Mouse (Mus musculus) forebrain, postnatal 0 days (tissue): ENCODE measurements around the gene Gla. TPM values are rescaled to one million over a fixed set of nuclear protein-coding genes. Genes with fewer than 3 reads are reported as not detected.

Source experiments
- ATAC-seq: fragments of 200-750 bp; cut with Nextera tagmentation; 2 replicates; pipeline ENCODE4 v1.8.0; 2017; ENCODE audit warnings: mild to moderate bottlenecking, moderate library complexity
- DNase-seq: peaks from one replicate; pipeline ENCODE4 v3.0.0-alpha.2; 2015
- H3K27ac ChIP-seq: fragments of 300-500 bp; sonication (generic); 2 replicates; pipeline ENCODE4 v1.5.1; 2014; ENCODE audit warnings: low read depth, mild to moderate bottlenecking, antibody characterized with exemption, low read length, moderate library complexity, mixed read lengths
- H3K27me3 ChIP-seq: fragments of 300-500 bp; sonication (generic); 2 replicates; pipeline ENCODE4 v1.6.1; 2014; ENCODE audit warnings: mild to moderate bottlenecking, low read length, mixed read lengths; ENCODE audit not compliant: insufficient read depth
- H3K36me3 ChIP-seq: fragments of 300-500 bp; sonication (generic); 2 replicates; pipeline ENCODE4 v1.6.1; 2014; ENCODE audit warnings: mild to moderate bottlenecking, moderate library complexity; ENCODE audit not compliant: insufficient read depth
- H3K4me1 ChIP-seq: fragments of 300-500 bp; sonication (generic); 2 replicates; pipeline ENCODE4 v1.6.1; 2014; ENCODE audit warnings: antibody characterized with exemption; ENCODE audit not compliant: insufficient read depth
- H3K4me2 ChIP-seq: fragments of 300-500 bp; sonication (generic); 2 replicates; pipeline ENCODE4 v1.6.1; 2014; ENCODE audit warnings: low read depth, mild to moderate bottlenecking, moderate library complexity
- H3K4me3 ChIP-seq: fragments of 300-500 bp; sonication (generic); 2 replicates; pipeline ENCODE4 v1.5.1; 2014; ENCODE audit warnings: low read depth, low read length, mixed read lengths
- H3K9ac ChIP-seq: fragments of 300-500 bp; sonication (generic); 2 replicates; pipeline ENCODE4 v1.6.1; 2014; ENCODE audit warnings: mild to moderate bottlenecking
- H3K9me3 ChIP-seq: fragments of 300-500 bp; sonication (generic); 2 replicates; pipeline ENCODE4 v1.6.1; 2016; ENCODE audit warnings: low read length
- CTCF ChIP-seq: sonication (generic); IDR thresholded peaks from 2 replicates; pipeline ENCODE4 v1.5.1; 2016; ENCODE audit warnings: antibody characterized with exemption, control low read depth, low read depth
- WGBS: fragments of 180-500 bp; shearing (Covaris S2); extraction: QIAGEN DNeasy Blood & Tissue Kit; methylation state at CpG from one replicate; pipeline ENCODE4 v1.1.7; 2014; 5-methylcytosine and 5-hydroxymethylcytosine counted together
- polyA plus RNA-seq: library from polyadenylated mRNA; unstranded; fragments of >200 nt; fragmentation: Nextera tagmentation; extraction: Ambion mirVana; gene quantifications from 2 replicates; pipeline ENCODE4 v1.2.1, GENCODE M21; 2015
- total RNA-seq: library from RNA; depleted of rRNA; stranded (reverse); fragments of >200 nt; gene quantifications from 2 replicates; pipeline ENCODE4 v1.2.3, GENCODE M21; 2014; rRNA removed

Gene Gla
- total RNA-seq (5.8 and 6.3 TPM in 2 replicates), polyA plus RNA-seq (3.8 and 4.3 TPM in 2 replicates)

DNA sequence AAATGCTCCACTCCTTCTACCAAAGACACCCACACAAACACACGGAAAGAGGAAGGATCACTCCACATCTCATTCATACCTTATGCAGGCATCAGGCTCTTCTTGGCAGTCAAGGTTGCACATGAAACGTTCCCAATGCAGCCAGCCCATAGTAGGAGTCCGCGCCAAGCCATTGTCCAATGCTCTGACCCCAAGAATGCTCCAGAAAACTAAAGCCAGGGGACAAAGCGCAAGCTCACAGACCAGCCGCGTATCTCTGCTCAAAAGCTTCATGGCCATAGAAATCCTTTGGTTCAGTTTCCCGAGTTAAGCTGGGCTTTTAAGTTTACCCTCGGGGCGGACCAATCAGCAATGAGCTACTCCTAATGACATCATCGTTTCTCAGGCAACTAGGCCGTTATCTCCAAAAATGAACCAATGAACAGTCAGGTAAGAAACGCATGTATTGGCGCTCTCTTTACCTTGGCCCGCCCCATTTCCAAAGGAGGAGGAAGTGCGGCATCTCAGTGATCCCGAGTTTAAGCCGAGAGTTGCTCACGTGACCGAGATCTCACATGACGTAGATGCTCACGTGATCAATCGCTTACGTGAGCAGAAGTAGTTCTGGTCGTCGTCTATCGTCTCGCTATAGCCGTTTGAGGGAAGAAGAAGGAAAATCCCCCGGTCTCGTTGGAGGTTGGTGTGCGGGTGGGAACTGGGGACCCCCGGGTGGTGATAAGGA, at the start of gene Gla, which contains the start of gene Hnrnph2:
Gene Gla, minus strand, starts transcription at position 467 of the 721 bp plus-strand sequence.
Gene Hnrnph2, plus strand, starts transcription at position 521 of the 721 bp plus-strand sequence.
- TF ChIP-seq CTCF: no peak
- DNase-seq: peak; percentile 96
- peak within 1 kb of the TSS; percentile 64 for H3K9ac ChIP-seq
- H3K4me2 ChIP-seq: peak within 1 kb of the TSS; percentile 48
- H3K36me3 ChIP-seq: no peaks in the 10 kb centered on the region
- H3K27me3 ChIP-seq: no peaks in the 10 kb centered on the region
- peak within 1 kb of the TSS; percentile 56 for H3K4me3 ChIP-seq
- H3K27ac ChIP-seq: peak within 1 kb of the TSS; percentile 93
- H3K4me1 ChIP-seq: no peaks in the 10 kb centered on the region
- H3K9me3 ChIP-seq: no peaks in the 10 kb centered on the region
- WGBS: 24% methylated on average over 33 of the region's 33 CpGs
- ATAC-seq: peak; percentile 99

DNA sequence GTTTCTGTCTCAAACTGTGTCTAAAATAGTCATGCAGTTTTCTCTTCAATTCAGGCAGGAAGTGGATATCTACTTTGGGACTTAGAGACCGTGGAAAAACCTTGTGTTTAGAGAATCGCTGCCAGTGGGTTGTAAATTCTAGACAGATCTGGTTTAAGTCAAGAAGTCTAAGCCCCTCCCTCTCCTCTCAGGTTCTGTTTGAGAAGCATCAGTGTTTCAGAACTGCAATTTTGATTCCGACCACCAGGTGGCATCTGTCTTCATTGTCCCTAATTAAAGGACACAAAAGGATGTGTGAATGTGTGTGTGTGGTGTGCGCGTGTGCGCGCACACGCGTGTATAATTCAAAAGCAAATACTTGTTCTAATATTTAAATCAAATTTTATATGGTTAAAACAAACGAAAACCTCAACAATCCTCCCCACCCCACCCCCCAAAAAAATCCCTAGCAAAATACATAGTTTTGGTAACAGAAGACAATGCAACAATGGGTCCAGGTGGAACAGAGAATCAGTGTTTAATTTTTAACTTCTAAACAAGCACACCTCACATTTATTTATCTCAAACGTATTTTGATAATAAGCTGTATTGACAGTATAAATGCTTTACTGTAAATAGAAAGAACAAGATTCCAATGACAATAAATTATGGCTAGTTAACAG, 47.2 kb upstream of the Gla start:
- Histone ChIP-seq H3K27ac (no peak overlapping the region), H3K27me3 (no peaks in the 10 kb centered on the region), H3K9ac (peak overlapping the region; percentile 37; the same call in 1 of the 2 replicates), H3K4me2 (peak overlapping the region; percentile 26; the same call in 1 of the 2 replicates), H3K4me1 (no peaks in the 10 kb centered on the region), H3K9me3 (no peaks in the 10 kb centered on the region), H3K4me3 (0 out of 2 replicates have a peak overlapping the region, but pooled peaks have one; percentile 12), H3K36me3 (no peaks in the 10 kb centered on the region)
- ATAC-seq (peak; percentile 96), DNase-seq (peak; percentile 92)
- 21% methylated on average over 11 of the region's 11 CpGs for WGBS
- peak; percentile 69 for TF ChIP-seq CTCF

DNA sequence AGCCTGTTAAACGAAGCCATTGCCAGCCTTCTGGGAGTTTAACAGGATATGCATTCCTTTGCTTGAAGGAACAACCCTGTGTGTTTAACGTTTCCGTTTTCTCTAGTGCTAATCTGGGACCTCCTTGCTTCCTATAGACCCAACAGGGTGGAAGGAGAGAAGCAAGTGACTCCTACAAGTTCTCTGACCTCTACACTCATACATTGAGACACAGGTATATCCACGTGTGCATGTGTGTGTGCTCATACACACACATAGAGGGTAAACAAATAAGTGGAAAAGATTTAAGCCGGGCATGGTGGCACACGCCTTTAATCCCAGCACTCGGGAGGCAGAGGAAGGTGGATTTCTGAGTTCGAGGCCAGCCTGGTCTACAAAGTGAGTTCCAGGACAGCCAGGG, 46.5 kb upstream of the Gla start:
- H3K9ac ChIP-seq: no peak overlapping the region
- H3K9me3 ChIP-seq: no peaks in the 10 kb centered on the region
- WGBS: 80% methylated on average over 8 of the region's 8 CpGs
- DNase-seq (no peak), ATAC-seq (no peak)
- TF ChIP-seq CTCF: no peak
- no peak overlapping the region for H3K27ac ChIP-seq
- no peak overlapping the region for H3K4me3 ChIP-seq
- H3K4me1 ChIP-seq: no peaks in the 10 kb centered on the region
- no peaks in the 10 kb centered on the region for H3K27me3 ChIP-seq
- no peaks in the 10 kb centered on the region for H3K36me3 ChIP-seq
- H3K4me2 ChIP-seq: no peak overlapping the region

GRCm38 (mm10) chrX:134646338-134646737, 45.4 kb upstream of the Gla start:
- Histone ChIP-seq H3K9ac (no peak overlapping the region), H3K4me3 (no peak overlapping the region), H3K36me3 (no peaks in the 10 kb centered on the region), H3K4me1 (no peaks in the 10 kb centered on the region), H3K27ac (no peak overlapping the region), H3K9me3 (no peaks in the 10 kb centered on the region), H3K27me3 (no peaks in the 10 kb centered on the region), H3K4me2 (no peak overlapping the region)
- no peak for ATAC-seq
- TF ChIP-seq CTCF: no peak
- 97% methylated on average over 1 of the region's 1 CpGs for WGBS
- DNase-seq: no peak

GRCm38 (mm10) chrX:134641000-134641760, 40.3 kb upstream of the Gla start:
- Histone ChIP-seq H3K9ac (no peak overlapping the region), H3K27ac (no peak overlapping the region)

DNA sequence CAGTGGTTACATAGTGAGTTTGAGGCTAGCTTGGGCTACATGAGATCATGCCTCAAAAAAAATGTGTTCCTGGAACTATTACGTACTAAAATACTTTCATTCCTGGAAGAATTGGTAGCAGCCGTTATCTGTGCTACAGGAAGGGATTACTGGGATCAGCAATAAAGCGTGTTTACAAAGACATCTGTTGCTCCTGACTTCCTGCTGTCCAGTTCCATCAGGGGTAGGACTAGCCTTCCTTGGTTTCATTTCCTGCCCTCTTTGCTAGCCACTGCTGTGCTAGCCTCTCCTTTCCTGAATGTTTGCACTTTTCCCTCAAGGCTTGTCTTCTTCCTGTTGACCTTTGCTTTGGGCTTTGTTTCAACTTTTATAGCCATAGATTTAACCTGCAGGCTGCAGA, 34.9 kb upstream of the Gla start:
- WGBS: 76% methylated on average over 3 of the region's 3 CpGs
- Histone ChIP-seq H3K27me3 (no peaks in the 10 kb centered on the region), H3K4me3 (no peak overlapping the region), H3K9ac (no peak overlapping the region), H3K4me2 (no peak overlapping the region), H3K4me1 (no peaks in the 10 kb centered on the region), H3K9me3 (no peaks in the 10 kb centered on the region), H3K36me3 (no peaks in the 10 kb centered on the region), H3K27ac (no peak overlapping the region)
- DNase-seq: no peak
- no peak for ATAC-seq
- no peak for TF ChIP-seq CTCF

More at GRCm38 (mm10) chrX:134641000-134641760, 40.3 kb upstream of the Gla start:
- no peaks in the 10 kb centered on the region for H3K4me1 ChIP-seq
- no peaks in the 10 kb centered on the region for H3K36me3 ChIP-seq
- no peak for ATAC-seq
- no peak overlapping the region for H3K4me3 ChIP-seq
- H3K4me2 ChIP-seq: no peak overlapping the region
- no peaks in the 10 kb centered on the region for H3K27me3 ChIP-seq
- no peaks in the 10 kb centered on the region for H3K9me3 ChIP-seq
- DNase-seq: no peak
- WGBS: 63% methylated on average over 10 of the region's 10 CpGs
- TF ChIP-seq CTCF: no peak

GRCm38 (mm10) chrX:134635111-134635510, 34.2 kb upstream of the Gla start:
- no peak for ATAC-seq
- 56% methylated on average over 3 of the region's 3 CpGs for WGBS

More at GRCm38 (mm10) chrX:134635111-134635510, 34.2 kb upstream of the Gla start:
- Histone ChIP-seq H3K36me3 (no peaks in the 10 kb centered on the region), H3K9me3 (no peaks in the 10 kb centered on the region), H3K4me3 (no peak overlapping the region), H3K27me3 (no peaks in the 10 kb centered on the region), H3K4me1 (no peaks in the 10 kb centered on the region), H3K9ac (no peak overlapping the region), H3K4me2 (no peak overlapping the region), H3K27ac (no peak overlapping the region)
- DNase-seq: no peak
- no peak for TF ChIP-seq CTCF
